Comparison of ENCODE assay signal across 8 mouse cellular contexts in the genomic region with DNA sequence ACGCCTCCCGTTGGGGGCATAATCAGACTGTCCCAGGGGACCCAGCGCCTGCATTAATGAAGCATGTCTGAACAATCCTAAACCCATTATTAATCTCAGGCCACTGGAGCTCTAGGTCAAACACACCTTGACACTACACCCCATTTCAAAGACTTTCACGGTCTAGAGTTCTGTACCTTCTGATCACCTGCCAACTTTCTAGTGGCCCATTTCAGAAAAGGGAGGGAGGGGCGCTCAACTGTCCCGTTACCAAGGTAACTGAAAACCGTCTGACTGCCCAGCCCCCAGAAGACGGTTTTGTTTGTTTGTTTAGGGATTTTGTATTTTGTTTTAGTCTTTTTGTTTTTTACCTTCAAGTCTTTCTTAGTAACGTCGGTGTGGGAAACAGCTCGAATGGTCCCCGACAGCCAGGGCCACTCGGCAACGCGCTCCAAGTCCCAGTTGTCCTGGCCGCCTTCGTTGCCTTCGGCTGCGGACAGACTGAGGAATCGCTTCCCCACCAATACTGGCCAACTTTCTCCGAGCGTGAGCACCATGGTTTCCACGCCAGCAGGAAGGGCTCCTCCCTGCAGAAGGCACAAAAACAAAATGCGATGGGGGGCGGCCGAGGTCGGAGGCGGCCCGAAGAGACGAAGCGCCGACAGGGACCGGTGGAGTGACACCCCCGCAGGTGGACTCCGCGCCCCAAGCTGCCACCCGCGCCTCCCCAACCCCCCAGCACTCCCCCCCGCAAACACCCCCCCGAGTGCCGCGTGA. TPM values are rescaled to one million over a fixed set of nuclear protein-coding genes. Genes with fewer than 3 reads are reported as not detected.
DNase-seq lines count a peak whose midpoint lies in the region; ATAC-seq and TF ChIP-seq lines count a peak whose summit lies in the region.

No protein-coding gene starts in this region.

- H3ac ChIP-seq in myocyte (ENCODE audit: control insufficient read depth, insufficient read length), result peak overlapping the region; percentile 63

- no peak for TF ChIP-seq POLR2A in limb, embryonic 14.5 days (IDR thresholded peaks at IDR 0.05; ENCODE audit: borderline replicate concordance, extremely low read depth, insufficient read depth, insufficient read length)
- TF ChIP-seq POLR2A in myocyte (IDR thresholded peaks at IDR 0.05; ENCODE audit: insufficient read length, low read depth), result no peak

- H3K27ac ChIP-seq in embryonic facial prominence, embryonic 11.5 days (replicated peaks; ENCODE audit: low read depth, low read length), result peak overlapping the region; percentile 92
- peak overlapping the region; percentile 94 for H3K27ac ChIP-seq in limb, embryonic 14.5 days (replicated peaks; ENCODE audit: low read depth, low read length)
- peak overlapping the region; percentile 100 for H3K27ac ChIP-seq in stomach, embryonic 15.5 days

- peaks cover 36% of the 10 kb centered on the region for H3K79me2 ChIP-seq in myocyte (ENCODE audit: control insufficient read depth, insufficient read depth)

- peak overlapping the region; percentile 88 for H3K9ac ChIP-seq in embryonic facial prominence, embryonic 11.5 days (replicated peaks; ENCODE audit: low read length)
- peak overlapping the region; percentile 81 for H3K9ac ChIP-seq in limb, embryonic 14.5 days (ENCODE audit: low read depth, low read length, severe bottlenecking)
- H3K9ac ChIP-seq in stomach, embryonic 15.5 days, result peak overlapping the region; percentile 92

- peak overlapping the region; percentile 70 for H3K4me2 ChIP-seq in embryonic facial prominence, embryonic 11.5 days (ENCODE audit: low read depth, low read length)
- peak overlapping the region; percentile 80 for H3K4me2 ChIP-seq in limb, embryonic 14.5 days (replicated peaks; ENCODE audit: low read depth, low read length, severe bottlenecking)
- H3K4me2 ChIP-seq in myocyte (ENCODE audit: low read depth), result peak overlapping the region; percentile 73
- peak overlapping the region; percentile 65 for H3K4me2 ChIP-seq in stomach, embryonic 15.5 days

- H3K4me1 ChIP-seq in embryonic facial prominence, embryonic 11.5 days (ENCODE audit: control insufficient read depth, insufficient read depth, low read length), result no peaks in the 10 kb centered on the region
- peaks cover 23% of the 10 kb centered on the region for H3K4me1 ChIP-seq in limb, embryonic 14.5 days (ENCODE audit: control insufficient read depth, insufficient read depth, low read length)
- H3K4me1 ChIP-seq in stomach, embryonic 15.5 days, result peaks cover 7% of the 10 kb centered on the region; the same call in 1 of the 2 replicates

- WGBS in embryonic facial prominence, embryonic 11.5 days, result 3% methylated on average over 38 of the region's 42 CpGs
- WGBS in limb, embryonic 14.5 days, result 3% methylated on average over 40 of the region's 42 CpGs
- WGBS in stomach, embryonic 15.5 days, result 2% methylated on average over 42 of the region's 42 CpGs

- no peaks in the 10 kb centered on the region for H3K9me3 ChIP-seq in embryonic facial prominence, embryonic 11.5 days (replicated peaks; ENCODE audit: control insufficient read depth, low read length)
- no peaks in the 10 kb centered on the region for H3K9me3 ChIP-seq in limb, embryonic 14.5 days (ENCODE audit: control insufficient read depth, low read length)
- no peaks in the 10 kb centered on the region for H3K9me3 ChIP-seq in stomach, embryonic 15.5 days

- peak; percentile 58 for DNase-seq in CD4-positive, CD25-positive, alpha-beta regulatory T cell, adult 2 months (ENCODE audit: low read depth, low spot score)
- peak; percentile 34 for DNase-seq in embryonic facial prominence, embryonic 11.5 days (ENCODE audit: low spot score)
- DNase-seq in kidney, adult 18-20 months, result peak; percentile 63
- peak; percentile 14 for DNase-seq in limb, embryonic 14.5 days (ENCODE audit: low spot score)

- no peak for ATAC-seq in CD4-positive, CD25-positive, alpha-beta regulatory T cell, adult 4 months
- no peak; the same call in 1 of the 2 replicates for ATAC-seq in embryonic facial prominence, embryonic 11.5 days (replicated peaks; ENCODE audit: insufficient number of reproducible peaks, low FRiP score, low TSS enrichment, low read depth)
- ATAC-seq in granulocyte monocyte progenitor cell, adult 5-6 weeks (replicated peaks; ENCODE audit: poor library complexity, severe bottlenecking), result peak; percentile 15; the same call in 1 of the 2 replicates
- ATAC-seq in limb, embryonic 14.5 days (ENCODE audit: low FRiP score, low read depth), result no peak
- no peak for ATAC-seq in stomach, embryonic 15.5 days (ENCODE audit: insufficient read depth, low FRiP score, low read depth)

- H3K4me3 ChIP-seq in embryonic facial prominence, embryonic 11.5 days (ENCODE audit: low read depth, low read length), result peak overlapping the region; percentile 69
- peak overlapping the region; percentile 85 for H3K4me3 ChIP-seq in limb, embryonic 14.5 days (replicated peaks; ENCODE audit: low read length)
- H3K4me3 ChIP-seq in myocyte, result peak overlapping the region; percentile 81
- peak overlapping the region; percentile 90 for H3K4me3 ChIP-seq in stomach, embryonic 15.5 days (replicated peaks)

- no peaks in the 10 kb centered on the region for H3K27me3 ChIP-seq in embryonic facial prominence, embryonic 11.5 days (ENCODE audit: control insufficient read depth, insufficient read depth, low read length)
- no peaks in the 10 kb centered on the region for H3K27me3 ChIP-seq in limb, embryonic 14.5 days (ENCODE audit: control insufficient read depth, insufficient read depth, low read length)
- H3K27me3 ChIP-seq in myocyte (ENCODE audit: control insufficient read depth, insufficient read depth, insufficient read length), result no peaks in the 10 kb centered on the region
- no peaks in the 10 kb centered on the region for H3K27me3 ChIP-seq in stomach, embryonic 15.5 days (replicated peaks)

- no peaks in the 10 kb centered on the region for H3K36me3 ChIP-seq in embryonic facial prominence, embryonic 11.5 days (replicated peaks; ENCODE audit: control insufficient read depth, insufficient read depth, low read depth, low read length)
- H3K36me3 ChIP-seq in limb, embryonic 14.5 days (ENCODE audit: control insufficient read depth, insufficient read depth, low read length), result peaks cover 33% of the 10 kb centered on the region
- peaks cover 28% of the 10 kb centered on the region for H3K36me3 ChIP-seq in myocyte (ENCODE audit: control insufficient read depth, insufficient read depth)
- 0 out of 2 replicates have a peak, but pooled peaks cover 8% of the 10 kb centered on the region for H3K36me3 ChIP-seq in stomach, embryonic 15.5 days

TF ChIP-seq in myocyte, 11 proteins besides CTCF, POLR2A, EP300 and RAD21:
- TF ChIP-seq CEBPB (IDR thresholded peaks at IDR 0.05; ENCODE audit: insufficient read depth, poor library complexity, severe bottlenecking), result no peak
- no peak for TF ChIP-seq POLR2AphosphoS2 (IDR thresholded peaks at IDR 0.05; ENCODE audit: insufficient read length, low read depth)
- no peak for TF ChIP-seq MYOG (IDR thresholded peaks at IDR 0.05; ENCODE audit: control insufficient read depth in 1 of 3, insufficient read depth in 1 of 3, insufficient read length in 2 of 3, low read depth in 2 of 3)
- TF ChIP-seq MYOD1 (IDR thresholded peaks at IDR 0.05; ENCODE audit: control insufficient read depth in 1 of 3, insufficient read length in 2 of 3, low read depth in 2 of 3), result no peak
- no peak for TF ChIP-seq SRF (IDR thresholded peaks at IDR 0.05; ENCODE audit: control insufficient read depth, insufficient read length, low read depth)
- TF ChIP-seq TCF12 (IDR thresholded peaks at IDR 0.05; ENCODE audit: insufficient read depth, poor library complexity, severe bottlenecking), result no peak
- TF ChIP-seq REST (IDR thresholded peaks at IDR 0.05; ENCODE audit: insufficient read depth, insufficient read length), result no peak
- no peak for TF ChIP-seq E2F4 (IDR thresholded peaks at IDR 0.05; ENCODE audit: insufficient read depth)
- no peak for TF ChIP-seq TCF3 (IDR thresholded peaks at IDR 0.05; ENCODE audit: insufficient read length, low read depth)
- TF ChIP-seq MAX (IDR thresholded peaks at IDR 0.05; ENCODE audit: low read depth), result no peak
- no peak for TF ChIP-seq USF1 (IDR thresholded peaks at IDR 0.05; ENCODE audit: low read depth)

RNA-seq across cellular contexts. Expression of gene Kdm3a, which starts 0.9 kb away (rescaled TPM):
- 10 to 100 TPM; 49.8 to 71.0 TPM for polyA plus RNA-seq in CD4-positive, CD25-positive, alpha-beta regulatory T cell, adult 4 months (2017; shearing (Covaris generic))
- 48.8 and 57.9 TPM in 2 replicates for polyA plus RNA-seq in embryonic facial prominence, embryonic 11.5 days (2014; fragmentation: Nextera tagmentation; extraction: Ambion mirVana)
- total RNA-seq in granulocyte monocyte progenitor cell, adult 5-6 weeks (2014; fragmentation: Nextera tagmentation), result 28.8 and 53.4 TPM in 2 replicates
- total RNA-seq in granulocyte monocyte progenitor cell, adult 5-6 weeks (2017), result 21.8 and 36.9 TPM in 2 replicates
- 54.8 and 58.1 TPM in 2 replicates for polyA plus RNA-seq in limb, embryonic 14.5 days (2012; rRNA removed)
- 36.9 and 37.9 TPM in 2 replicates for polyA plus RNA-seq in limb, embryonic 14.5 days (2014; fragmentation: Nextera tagmentation; extraction: Ambion mirVana)
- 11.5 TPM for polyA plus RNA-seq in myocyte (2012; fragmentation: generic; extraction: Trizol)
- 40.7 and 46.4 TPM in 2 replicates for polyA plus RNA-seq in stomach, embryonic 15.5 days (2015; fragmentation: Nextera tagmentation; extraction: Ambion mirVana)
